Mouse (Mus musculus) E14TG2a.4 (cell line): Measurements from ENCODE around the gene Endou.

ENCODE experiments used
- CTCF ChIP-seq: conservative IDR thresholded peaks from 2 replicates; pipeline ENCODE4 v1.5.1; 2014; ENCODE audit warnings: low read length
- NANOG ChIP-seq: IDR thresholded peaks from 2 replicates; pipeline ENCODE4 v1.6.1; 2014; ENCODE audit warnings: borderline replicate concordance, low read length, mixed read lengths
- POU5F1 ChIP-seq: IDR thresholded peaks from 2 replicates; pipeline ENCODE4 v1.6.1; 2014; ENCODE audit warnings: low read length, borderline replicate concordance

- TF ChIP-seq CTCF = peak; percentile 26
- no peak for TF ChIP-seq POU5F1
- no peak for TF ChIP-seq NANOG
Measured at GRCm38 (mm10) chr15:97767280-97768186, 36.4 kb upstream of the Endou start, which contains the start of gene Rapgef3.
